Mouse (Mus musculus): ENCODE measurements around the gene Sidt2. TPM values are rescaled to one million over a fixed set of nuclear protein-coding genes. Genes with fewer than 3 reads are reported as not detected.

The Sidt2 gene
- total and polyA plus RNA-seq, 2 experiments from 2014 or later = 51.6 to 126 TPM

DNA sequence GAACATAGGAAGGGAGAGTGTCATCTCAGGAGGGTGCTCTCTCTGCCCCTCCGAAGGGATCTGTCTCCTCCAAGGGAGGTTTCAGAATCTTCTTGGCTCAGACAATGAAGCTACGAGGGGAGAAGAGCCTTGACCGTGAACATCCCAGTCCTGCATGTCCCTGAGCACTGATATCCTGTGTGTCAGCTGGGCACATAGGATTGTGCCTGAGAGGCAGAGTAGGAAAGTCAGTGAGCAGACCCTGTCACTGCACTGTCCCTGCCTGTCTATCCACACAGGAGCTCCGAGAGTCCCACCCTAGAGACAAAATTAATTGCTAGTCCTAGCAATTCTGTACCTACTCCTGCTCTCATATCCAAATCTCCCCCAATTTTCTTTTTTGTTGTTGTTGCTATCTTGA, 3.0 kb downstream of the Sidt2 start:
- DNase-seq (ENCODE audit: low spot score) = no peak
- H3K4me3 ChIP-seq (ENCODE audit: low read length) = no peak overlapping the region
- no peak overlapping the region for H3K27ac ChIP-seq
- no peaks in the 10 kb centered on the region for H3K9me3 ChIP-seq (ENCODE audit: low read length)
- no peak overlapping the region for H3K9ac ChIP-seq (replicated peaks; ENCODE audit: low read length)
- peaks cover 8% of the 10 kb centered on the region; the same call in 1 of the 2 replicates for H3K4me1 ChIP-seq (ENCODE audit: insufficient read depth, low read length)
- ATAC-seq = no peak
- no peaks in the 10 kb centered on the region for H3K27me3 ChIP-seq (ENCODE audit: insufficient read depth, low read length)
- peaks cover 36% of the 10 kb centered on the region for H3K36me3 ChIP-seq (ENCODE audit: insufficient read depth, low read length)
- no peak overlapping the region for H3K4me2 ChIP-seq (ENCODE audit: low read depth, low read length)
- TF ChIP-seq CTCF (IDR thresholded peaks at IDR 0.05; ENCODE audit: low read depth) = no peak
- 92% methylated on average over 4 of the region's 4 CpGs for WGBS

DNA sequence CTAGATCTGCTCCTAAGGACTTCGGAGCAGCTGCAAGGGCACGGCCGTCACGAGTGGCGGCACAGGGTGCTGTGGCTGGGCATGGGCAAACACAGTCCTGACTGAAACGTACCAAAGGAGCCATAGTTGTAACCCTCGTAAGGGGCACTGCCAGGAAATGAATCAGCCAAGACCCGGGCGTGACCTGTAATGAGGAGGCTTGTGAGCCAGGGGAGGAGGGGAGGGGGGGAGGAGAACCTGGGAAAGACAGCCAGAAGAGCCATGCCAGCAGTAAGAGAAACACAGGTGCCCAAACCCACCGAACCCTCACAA, 8.2 kb downstream of the Sidt2 start:
- H3K9me3 ChIP-seq (ENCODE audit: low read length) = no peaks in the 10 kb centered on the region
- no peak overlapping the region for H3K4me2 ChIP-seq (ENCODE audit: low read depth, low read length)
- no peak overlapping the region for H3K9ac ChIP-seq (replicated peaks; ENCODE audit: low read length)
- no peaks in the 10 kb centered on the region for H3K27me3 ChIP-seq (ENCODE audit: insufficient read depth, low read length)
- no peak overlapping the region for H3K27ac ChIP-seq
- H3K36me3 ChIP-seq (ENCODE audit: insufficient read depth, low read length) = peaks cover 67% of the 10 kb centered on the region
- 90% methylated on average over 10 of the region's 10 CpGs for WGBS
- TF ChIP-seq CTCF (IDR thresholded peaks at IDR 0.05; ENCODE audit: low read depth) = no peak
- ATAC-seq (no peak), DNase-seq (ENCODE audit: low spot score) (no peak)
- H3K4me1 ChIP-seq (ENCODE audit: insufficient read depth, low read length) = no peaks in the 10 kb centered on the region
- no peak overlapping the region for H3K4me3 ChIP-seq (ENCODE audit: low read length)

DNA sequence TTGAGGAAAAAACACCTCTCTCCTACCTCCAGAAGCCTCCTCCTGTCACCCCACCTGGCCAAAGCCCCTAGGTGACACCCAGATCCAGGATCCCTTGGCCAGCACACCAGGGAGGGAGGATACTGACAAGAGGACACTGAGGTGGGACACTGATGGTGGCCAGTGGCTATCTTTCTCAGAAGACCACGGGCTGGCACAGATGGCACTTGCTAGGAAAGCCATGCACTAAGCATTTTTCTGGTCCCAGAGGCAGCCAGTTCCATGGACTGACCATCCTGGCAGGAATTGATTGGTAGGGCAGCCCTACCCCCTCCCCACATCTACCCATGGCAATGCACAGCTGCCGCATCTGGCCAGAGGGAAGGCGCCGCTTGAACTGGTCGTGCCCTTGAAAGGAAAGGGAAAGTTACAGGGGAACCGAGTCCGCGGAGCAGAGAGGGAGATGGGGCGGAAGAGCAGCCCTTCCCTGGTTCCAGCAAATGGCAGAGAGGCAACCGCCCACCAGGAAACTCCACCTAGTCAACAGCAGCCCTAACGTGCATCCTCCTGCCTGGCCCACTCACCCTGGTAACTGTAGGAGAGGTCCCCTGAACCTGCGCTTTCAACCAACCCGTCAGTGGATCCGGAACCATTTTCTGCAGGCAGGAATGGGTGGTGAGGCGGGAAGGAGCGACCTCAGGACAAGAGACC, 8.7 kb downstream of the Sidt2 start:
- H3K4me2 ChIP-seq (ENCODE audit: low read depth, low read length) = no peak overlapping the region
- peaks cover 67% of the 10 kb centered on the region for H3K36me3 ChIP-seq (ENCODE audit: insufficient read depth, low read length)

DNA sequence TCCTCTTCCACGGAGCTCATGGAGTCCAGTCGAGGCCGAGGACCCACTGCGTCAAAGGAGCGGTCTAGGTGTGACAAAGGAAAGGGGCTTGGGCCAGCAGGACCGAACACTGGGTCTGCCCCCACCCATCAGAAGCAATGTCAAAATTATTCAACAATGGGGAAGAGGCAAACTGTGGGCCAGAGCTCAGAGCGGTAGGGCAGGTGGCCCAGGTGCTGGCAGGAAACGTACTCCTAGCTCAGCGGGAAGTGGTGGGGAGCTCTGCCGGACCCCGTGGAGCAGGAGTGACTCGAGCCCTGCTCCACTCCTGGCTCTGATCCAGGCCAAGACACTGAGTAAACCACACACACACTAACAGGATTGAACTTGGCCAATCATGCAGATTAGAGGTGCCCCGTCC, 9.3 kb downstream of the Sidt2 start:
- H3K4me2 ChIP-seq (ENCODE audit: low read depth, low read length) = no peak overlapping the region
- no peak overlapping the region for H3K4me3 ChIP-seq (ENCODE audit: low read length)
- no peaks in the 10 kb centered on the region for H3K4me1 ChIP-seq (ENCODE audit: insufficient read depth, low read length)
- TF ChIP-seq CTCF (IDR thresholded peaks at IDR 0.05; ENCODE audit: low read depth) = no peak
- DNase-seq (ENCODE audit: low spot score) (no peak), ATAC-seq (no peak)
- H3K27me3 ChIP-seq (ENCODE audit: insufficient read depth, low read length) = no peaks in the 10 kb centered on the region
- H3K36me3 ChIP-seq (ENCODE audit: insufficient read depth, low read length) = peaks cover 73% of the 10 kb centered on the region
- 79% methylated on average over 13 of the region's 13 CpGs for WGBS
- no peak overlapping the region for H3K27ac ChIP-seq
- H3K9me3 ChIP-seq (ENCODE audit: low read length) = no peaks in the 10 kb centered on the region
- H3K9ac ChIP-seq (replicated peaks; ENCODE audit: low read length) = no peak overlapping the region

More for the DNA sequence above, 8.7 kb downstream of the Sidt2 start:
- no peak for TF ChIP-seq CTCF (IDR thresholded peaks at IDR 0.05; ENCODE audit: low read depth)
- H3K27me3 ChIP-seq (ENCODE audit: insufficient read depth, low read length) = no peaks in the 10 kb centered on the region
- no peak for ATAC-seq
- no peaks in the 10 kb centered on the region for H3K9me3 ChIP-seq (ENCODE audit: low read length)
- no peak overlapping the region for H3K27ac ChIP-seq
- H3K4me1 ChIP-seq (ENCODE audit: insufficient read depth, low read length) = no peaks in the 10 kb centered on the region
- no peak overlapping the region for H3K9ac ChIP-seq (replicated peaks; ENCODE audit: low read length)
- no peak for DNase-seq (ENCODE audit: low spot score)
- WGBS = 92% methylated on average over 16 of the region's 16 CpGs
- no peak overlapping the region for H3K4me3 ChIP-seq (ENCODE audit: low read length)

DNA sequence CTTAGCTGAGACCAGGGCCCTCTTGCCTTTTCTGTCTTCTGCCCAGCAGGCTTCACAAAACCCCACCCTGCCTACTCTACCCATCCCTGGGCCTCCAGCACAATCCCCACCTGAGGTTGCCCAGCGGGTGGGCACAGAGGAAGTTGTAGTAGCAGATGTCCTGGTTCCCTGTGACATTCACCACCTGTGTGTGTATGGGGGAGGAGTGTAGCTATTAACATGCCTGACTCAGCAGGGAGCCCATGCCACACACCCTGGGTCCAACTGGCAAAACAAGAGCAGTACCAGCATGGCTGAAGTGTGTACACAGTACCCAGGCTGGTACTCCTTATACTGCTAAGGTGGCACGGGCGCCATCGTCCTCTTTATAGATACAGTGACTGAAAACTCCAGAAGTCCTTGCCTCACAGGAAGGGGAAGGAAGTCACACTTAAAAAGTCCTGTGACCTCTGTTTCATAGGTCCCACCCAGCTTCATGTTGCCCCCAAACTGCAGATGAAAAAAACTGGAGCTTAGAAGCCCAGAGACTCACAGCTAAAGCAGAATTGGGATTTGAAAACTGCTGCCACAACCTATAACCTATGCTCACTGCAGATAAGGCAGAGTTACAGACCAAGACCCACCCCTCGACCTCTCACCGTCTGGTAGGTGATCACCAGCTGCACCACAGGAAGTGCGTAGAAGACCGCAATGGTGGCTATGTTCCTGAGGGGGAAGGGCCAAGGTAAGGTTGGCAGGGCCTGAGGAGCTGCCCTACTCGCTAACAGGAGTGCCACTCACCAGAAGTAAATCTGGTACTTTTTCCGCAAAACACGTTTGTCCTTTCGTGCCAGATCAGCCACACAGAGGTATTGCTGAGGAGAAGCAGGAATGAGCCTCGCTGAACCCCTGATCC, 10.3 kb downstream of the Sidt2 start:
- H3K36me3 ChIP-seq (ENCODE audit: insufficient read depth, low read length) = peaks cover 68% of the 10 kb centered on the region
- WGBS = 86% methylated on average over 13 of the region's 13 CpGs
- no peak overlapping the region for H3K27ac ChIP-seq
- DNase-seq (ENCODE audit: low spot score) (no peak), ATAC-seq (no peak)
- TF ChIP-seq CTCF (IDR thresholded peaks at IDR 0.05; ENCODE audit: low read depth) = no peak
- H3K4me1 ChIP-seq (ENCODE audit: insufficient read depth, low read length) = no peaks in the 10 kb centered on the region
- no peak overlapping the region for H3K9ac ChIP-seq (replicated peaks; ENCODE audit: low read length)
- no peak overlapping the region for H3K4me3 ChIP-seq (ENCODE audit: low read length)
- H3K9me3 ChIP-seq (ENCODE audit: low read length) = no peaks in the 10 kb centered on the region
- no peak overlapping the region for H3K4me2 ChIP-seq (ENCODE audit: low read depth, low read length)
- H3K27me3 ChIP-seq (ENCODE audit: insufficient read depth, low read length) = no peaks in the 10 kb centered on the region

DNA sequence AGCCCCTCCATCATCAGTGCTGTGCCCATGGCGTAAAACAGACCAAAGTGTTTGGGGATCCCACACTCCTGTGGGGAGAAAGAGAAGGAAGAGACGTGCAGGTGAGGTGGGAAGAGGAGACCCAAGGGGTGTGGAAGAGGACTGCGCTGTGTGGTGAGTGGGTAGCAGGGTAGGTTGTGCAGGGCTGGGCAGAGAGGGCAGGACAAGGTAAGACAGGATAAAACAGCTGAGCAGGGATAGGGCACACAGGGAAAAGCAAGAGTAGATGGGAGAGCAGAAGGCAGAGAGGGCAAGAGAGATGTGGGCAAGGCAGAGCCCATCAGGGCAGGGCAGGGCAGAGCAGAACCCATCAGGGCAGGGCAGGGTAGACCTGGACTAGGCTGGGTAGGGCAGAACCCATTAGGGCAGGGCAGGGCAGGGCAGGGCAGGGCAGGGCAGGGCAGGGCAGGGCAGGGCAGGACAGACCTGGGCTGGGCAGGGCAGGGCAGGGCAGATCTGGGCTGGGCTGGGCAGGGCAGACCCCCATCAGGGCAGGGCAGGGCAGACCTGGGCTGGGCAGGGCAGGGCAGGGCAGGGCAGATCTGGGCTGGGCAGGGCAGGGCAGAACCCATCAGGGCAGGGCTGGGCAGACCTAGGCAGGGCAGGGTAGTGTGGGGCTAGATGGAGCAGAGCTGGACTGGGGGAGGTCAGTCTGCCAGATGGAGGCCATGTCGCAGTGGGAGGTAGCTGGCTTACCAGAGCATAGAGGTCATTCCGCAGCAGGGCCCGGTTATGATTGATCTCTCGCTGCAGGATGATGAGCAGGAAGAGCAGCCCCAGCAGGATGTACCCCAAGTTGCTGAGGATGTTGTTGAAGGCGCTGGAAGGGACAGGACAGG, 11.2 kb downstream of the Sidt2 start:
- no peak for DNase-seq (ENCODE audit: low spot score)
- WGBS = 88% methylated on average over 8 of the region's 8 CpGs
- H3K4me1 ChIP-seq (ENCODE audit: insufficient read depth, low read length) = no peaks in the 10 kb centered on the region
- H3K27me3 ChIP-seq (ENCODE audit: insufficient read depth, low read length) = no peaks in the 10 kb centered on the region
- no peak overlapping the region for H3K27ac ChIP-seq
- peak; percentile 19; the same call in 1 of the 2 replicates for ATAC-seq
- H3K4me3 ChIP-seq (ENCODE audit: low read length) = no peak overlapping the region
- H3K4me2 ChIP-seq (ENCODE audit: low read depth, low read length) = no peak overlapping the region
- H3K9me3 ChIP-seq (ENCODE audit: low read length) = no peaks in the 10 kb centered on the region
- TF ChIP-seq CTCF (IDR thresholded peaks at IDR 0.05; ENCODE audit: low read depth) = no peak
- peaks cover 68% of the 10 kb centered on the region for H3K36me3 ChIP-seq (ENCODE audit: insufficient read depth, low read length)
- no peak overlapping the region for H3K9ac ChIP-seq (replicated peaks; ENCODE audit: low read length)
